Mouse (Mus musculus) lung, adult 2 months (tissue): ENCODE results near the gene Gcnt7. TPM values are rescaled to one million over a fixed set of nuclear protein-coding genes. Genes with fewer than 3 reads are reported as not detected.
A peak's percentile ranks its signal among the peaks of the same experiment; 100 is the strongest.

Experiments used
- DNase-seq: peaks from one replicate; pipeline ENCODE4 v3.0.0; 2022
- H3K4me1 ChIP-seq: fragments of 200-500 bp; 2 replicates; pipeline ENCODE4 v1.6.1; 2011; ENCODE audit warnings: low read length; ENCODE audit not compliant: control insufficient read depth, insufficient read depth
- H3K4me3 ChIP-seq: fragments of 200-500 bp; replicated peaks from 2 replicates; pipeline ENCODE3; 2011; ENCODE audit warnings: low read depth, mild to moderate bottlenecking, control low read depth, low read length; ENCODE audit errors: extremely low read depth
- CTCF ChIP-seq: fragments of 200-500 bp; IDR thresholded peaks from 2 replicates; pipeline ENCODE4 v1.5.1; 2011; ENCODE audit warnings: mild to moderate bottlenecking, low read length, control low read depth; ENCODE audit not compliant: insufficient read depth
- POLR2A ChIP-seq: fragments of 200-500 bp; IDR thresholded peaks from 2 replicates; pipeline ENCODE4 v1.6.1; 2011; ENCODE audit warnings: low read depth, mild to moderate bottlenecking, control low read depth, low read length, borderline replicate concordance; ENCODE audit errors: extremely low read depth
- WGBS: fragments of 180-500 bp; shearing (Covaris S2); methylation state at CpG from one replicate; pipeline ENCODE4 v1.1.7; 2018; 5-methylcytosine and 5-hydroxymethylcytosine counted together
- polyA plus RNA-seq: library from polyadenylated mRNA; depleted of rRNA; stranded (reverse); fragments of >200 nt; gene quantifications from 2 replicates; pipeline ENCODE4 v1.2.3, GENCODE M21; 2012; rRNA removed

The Gcnt7 gene
- polyA plus RNA-seq: 0.06 TPM in 1 of 2 replicates, not detected in the other

DNA sequence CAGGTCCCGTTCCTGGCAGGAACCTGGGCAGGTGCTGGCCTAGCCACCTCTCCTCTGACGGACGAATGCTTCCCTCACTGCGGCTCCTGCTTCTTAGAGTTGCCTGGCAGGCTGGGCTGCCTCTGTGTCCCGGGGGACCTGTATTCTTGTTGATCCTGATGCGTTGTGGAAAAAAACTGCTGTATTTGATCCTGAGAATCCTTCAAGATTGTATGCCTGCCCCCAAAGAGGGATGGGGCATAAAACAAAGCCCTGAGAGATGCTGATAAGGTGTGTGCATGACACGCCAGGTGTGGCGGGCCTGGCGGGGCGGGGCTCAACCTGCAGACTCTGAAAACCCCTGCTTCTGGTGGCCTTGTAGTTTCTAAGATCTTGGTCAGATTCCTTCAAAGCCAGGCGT is at the start of gene Gcnt7:
Gene Gcnt7 (minus strand): TSS at position 101 of the 400 bp plus-strand sequence.
- Histone ChIP-seq H3K4me1 (no peaks in the 10 kb centered on the region), H3K4me3 (no peak within 1 kb of the TSS)
- DNase-seq: no peak
- WGBS: 83% methylated on average over 11 of the region's 11 CpGs
- TF ChIP-seq CTCF: no peak
- no peak for TF ChIP-seq POLR2A

DNA sequence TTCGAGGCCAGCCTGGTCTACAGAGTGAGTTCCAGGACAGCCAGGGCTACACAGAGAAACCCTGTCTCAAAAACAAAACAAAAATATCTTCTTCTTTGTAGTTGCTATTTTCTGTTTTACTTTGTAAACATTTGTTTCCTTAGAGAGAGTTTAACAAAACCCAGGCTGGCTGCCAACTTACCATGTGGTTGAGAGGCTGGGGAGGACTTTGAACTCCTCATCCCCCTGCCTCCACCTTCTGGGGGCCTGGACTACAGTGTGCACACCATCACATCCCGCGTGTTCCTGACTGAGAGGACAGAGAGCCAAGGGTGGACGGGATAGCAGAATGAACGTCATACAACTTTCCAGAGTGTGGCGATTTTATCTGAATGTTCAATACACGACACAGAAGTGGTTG is 47.7 kb upstream of the Gcnt7 start:
- no peak overlapping the region for H3K4me3 ChIP-seq
- H3K4me1 ChIP-seq: no peaks in the 10 kb centered on the region
- 65% methylated on average over 7 of the region's 7 CpGs for WGBS
- TF ChIP-seq CTCF (no peak), POLR2A (no peak)
- no peak for DNase-seq

DNA sequence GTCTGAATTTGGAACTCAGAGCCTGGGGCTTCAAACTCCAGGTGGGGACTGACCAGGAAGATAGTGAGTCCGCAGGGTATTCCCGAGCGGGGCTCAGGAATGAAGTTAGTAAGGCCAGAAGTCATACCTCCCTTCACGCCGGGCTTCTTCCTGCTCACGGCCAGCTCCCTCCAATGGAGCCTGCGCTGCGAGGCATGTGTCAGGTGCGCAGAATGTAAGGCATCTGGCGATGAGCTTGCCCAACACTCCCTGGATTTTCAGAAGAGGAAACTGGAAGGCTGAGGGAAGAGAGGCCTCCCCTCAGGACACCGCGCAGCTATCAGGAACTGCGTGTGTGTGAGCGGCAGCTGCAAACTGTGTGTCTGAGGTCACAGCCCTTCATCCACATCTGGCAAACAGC is 43.8 kb upstream of the Gcnt7 start:
- TF ChIP-seq POLR2A (no peak), CTCF (no peak)
- no peak for DNase-seq
- 70% methylated on average over 14 of the region's 14 CpGs for WGBS
- H3K4me1 ChIP-seq: no peaks in the 10 kb centered on the region
- H3K4me3 ChIP-seq: no peak overlapping the region

DNA sequence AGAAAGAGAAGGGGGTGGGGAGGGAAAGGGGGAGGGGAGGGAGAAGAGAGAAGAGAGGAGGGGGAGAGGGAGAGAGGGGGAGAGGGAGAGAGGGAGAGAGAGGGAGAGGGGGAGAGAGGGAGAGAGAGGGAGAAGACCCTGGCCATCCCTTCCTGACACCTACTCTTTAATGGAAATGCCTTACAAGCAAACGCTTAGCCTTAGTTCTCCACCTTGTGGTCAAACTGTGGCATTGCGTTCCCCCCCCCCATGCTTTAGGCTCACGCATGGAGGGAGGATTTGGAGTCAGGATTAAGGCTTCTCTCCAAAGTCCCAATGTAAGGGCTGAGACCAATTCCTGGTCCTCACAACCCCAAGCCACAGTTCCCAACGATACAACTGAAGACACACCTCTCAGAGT is 42.9 kb upstream of the Gcnt7 start:
- WGBS: 5% methylated on average over 4 of the region's 4 CpGs
- no peak overlapping the region for H3K4me3 ChIP-seq
- no peak for TF ChIP-seq POLR2A
- peak; percentile 72 for TF ChIP-seq CTCF
- H3K4me1 ChIP-seq: no peaks in the 10 kb centered on the region
- DNase-seq: peak; percentile 8

DNA sequence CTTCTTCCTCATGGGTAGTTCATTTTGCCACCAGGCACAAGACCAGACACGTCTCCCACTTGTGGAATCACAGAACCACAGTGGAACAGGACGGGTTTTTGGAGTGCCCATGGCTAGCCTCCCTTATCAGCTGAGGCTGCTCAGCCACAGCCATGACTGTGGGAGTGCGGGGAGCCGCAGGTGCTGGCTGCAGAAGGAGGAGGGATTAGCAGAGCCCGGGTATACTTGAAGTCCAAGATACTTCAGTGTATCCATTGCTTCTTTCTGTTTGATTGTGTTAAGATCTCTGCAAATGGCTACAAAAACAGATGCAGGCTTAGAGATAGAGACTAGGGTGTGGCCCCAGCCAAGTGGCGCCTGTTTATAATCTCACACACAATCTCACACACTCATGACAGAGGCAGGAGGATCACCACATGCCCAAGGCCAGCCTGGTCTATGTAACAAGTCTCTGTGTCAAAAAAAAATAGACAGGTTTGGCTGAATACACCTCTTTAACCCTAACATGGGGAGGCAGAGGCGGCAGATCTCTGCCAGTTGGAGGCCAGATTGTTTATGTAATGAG is 42.4 kb upstream of the Gcnt7 start:
- no peak for DNase-seq
- WGBS: 23% methylated on average over 7 of the region's 7 CpGs
- no peak overlapping the region for H3K4me3 ChIP-seq

DNA sequence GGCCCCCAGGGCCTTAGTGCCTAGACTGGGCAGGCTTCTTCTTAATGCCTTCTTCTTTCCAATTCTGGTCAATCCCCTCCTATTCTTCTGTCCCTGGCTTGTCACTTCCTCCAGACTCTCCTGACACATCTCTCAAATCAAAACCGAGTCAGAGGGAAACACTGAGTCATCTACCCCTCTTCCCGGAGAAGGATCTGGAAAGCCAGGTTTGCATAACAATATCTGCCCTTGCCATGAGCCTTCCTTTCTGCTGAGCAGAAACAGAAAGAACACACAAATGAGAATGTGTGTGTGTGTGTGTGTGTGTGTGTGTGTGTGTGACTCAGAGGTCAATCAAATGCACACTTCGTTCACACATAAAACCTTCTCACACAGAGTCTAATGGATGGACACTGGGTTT is 40.4 kb upstream of the Gcnt7 start:
- 39% methylated on average over 3 of the region's 3 CpGs for WGBS
- no peak overlapping the region for H3K4me3 ChIP-seq
- no peak for DNase-seq
- TF ChIP-seq CTCF: no peak
- no peak for TF ChIP-seq POLR2A
- H3K4me1 ChIP-seq: no peaks in the 10 kb centered on the region

More for the DNA sequence above, 42.4 kb upstream of the Gcnt7 start:
- TF ChIP-seq CTCF (no peak), POLR2A (no peak)
- no peaks in the 10 kb centered on the region for H3K4me1 ChIP-seq

DNA sequence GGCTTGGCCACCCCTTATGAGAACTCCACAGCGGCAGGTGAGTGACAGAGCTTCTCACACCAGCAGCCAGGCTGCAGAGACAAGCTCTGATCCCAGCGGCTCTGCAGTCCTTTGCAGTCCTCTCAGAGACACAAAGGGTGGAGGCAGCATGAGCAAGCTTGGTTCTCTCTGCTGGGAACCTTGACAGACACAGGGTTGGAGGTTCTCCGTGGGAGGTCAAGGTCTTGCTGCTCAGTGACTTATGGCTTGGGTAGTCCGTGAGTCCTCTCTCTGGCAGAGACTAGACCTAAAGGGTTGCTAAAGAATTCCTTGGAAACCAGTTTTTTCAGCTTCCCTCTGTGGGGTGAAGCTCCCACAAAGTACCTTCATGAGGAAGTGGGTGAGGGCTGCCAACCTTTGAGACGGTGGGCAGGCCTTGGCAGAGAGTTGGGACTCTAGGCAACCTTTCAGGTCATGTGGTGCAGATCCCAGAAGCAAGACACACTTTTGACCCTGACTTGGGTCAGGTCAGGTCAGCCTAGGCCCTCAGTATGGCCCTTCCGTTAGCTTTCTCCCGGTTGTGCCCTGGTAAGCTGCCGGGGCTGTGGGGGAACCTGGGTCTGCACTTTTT is 38.4 kb upstream of the Gcnt7 start:
- no peak for DNase-seq
- TF ChIP-seq POLR2A: no peak
- TF ChIP-seq CTCF: no peak
- Histone ChIP-seq H3K4me1 (no peaks in the 10 kb centered on the region), H3K4me3 (no peak overlapping the region)
- WGBS: 68% methylated on average over 8 of the region's 8 CpGs

DNA sequence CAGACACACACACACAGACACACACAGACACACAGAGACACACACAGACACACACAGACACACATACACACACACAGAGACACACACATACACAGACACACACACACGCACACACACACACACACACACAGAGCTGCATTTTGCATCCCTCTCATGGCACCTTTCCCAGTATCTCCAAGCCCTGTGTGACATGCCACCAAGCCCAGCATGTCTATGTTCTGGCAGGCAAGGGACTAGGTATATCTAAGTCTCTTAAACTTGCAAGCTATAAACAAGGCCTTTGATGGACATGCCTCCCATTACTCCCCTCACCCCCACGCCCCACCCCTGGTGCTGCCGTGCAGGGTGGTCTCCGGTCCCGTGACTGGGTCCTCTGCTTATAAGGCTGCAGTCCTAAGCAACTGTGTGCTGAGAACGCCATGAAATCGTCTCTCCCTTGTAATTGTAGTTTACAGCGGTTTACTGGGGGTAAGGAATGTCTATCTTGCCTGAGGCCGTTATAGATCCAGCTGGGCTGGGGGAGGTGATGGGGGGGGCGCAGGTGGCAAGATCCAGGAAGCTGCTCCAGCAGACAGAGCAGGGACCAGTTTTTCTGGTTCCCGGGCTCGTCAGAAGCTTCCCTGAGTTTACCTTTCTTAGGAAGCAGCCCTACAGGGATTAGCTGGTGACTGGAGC is 26.4 kb upstream of the Gcnt7 start:
- DNase-seq: no peak
- WGBS: 45% methylated on average over 12 of the region's 12 CpGs
- H3K4me3 ChIP-seq: no peak overlapping the region
- H3K4me1 ChIP-seq: no peaks in the 10 kb centered on the region
- no peak for TF ChIP-seq CTCF
- TF ChIP-seq POLR2A: no peak

DNA sequence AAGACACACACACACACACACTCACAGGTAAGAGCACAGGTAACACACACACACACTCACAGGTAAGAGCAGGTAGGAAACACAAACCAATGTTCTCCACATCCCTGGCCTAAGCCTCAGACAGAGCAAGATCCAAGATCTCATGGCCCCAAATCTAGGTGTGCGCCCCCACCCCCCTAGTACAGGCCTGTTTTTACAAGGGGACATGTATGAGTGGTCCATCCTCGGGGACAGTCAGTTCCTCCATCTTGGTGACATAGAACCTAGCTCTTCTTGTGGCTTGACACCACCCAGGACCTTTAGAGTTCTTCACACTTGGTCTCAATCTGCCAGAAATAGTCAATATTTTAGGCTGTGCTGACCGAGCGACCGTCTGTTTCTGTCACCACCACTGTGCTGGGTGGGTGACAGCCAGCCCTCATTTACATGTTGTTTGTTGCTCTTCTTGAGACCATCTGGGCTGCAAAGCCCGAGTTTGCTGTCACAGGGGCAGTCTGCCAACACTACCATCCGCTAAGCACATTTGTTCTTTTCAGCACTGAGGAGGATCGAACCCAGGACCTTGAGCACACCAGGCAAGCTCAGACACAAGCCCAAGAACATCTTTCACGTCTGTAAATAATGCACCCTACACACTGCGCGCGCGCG is 25.5 kb upstream of the Gcnt7 start:
- no peaks in the 10 kb centered on the region for H3K4me1 ChIP-seq
- DNase-seq: no peak
- TF ChIP-seq CTCF: no peak
- no peak for TF ChIP-seq POLR2A
- H3K4me3 ChIP-seq: no peak overlapping the region
- 82% methylated on average over 14 of the region's 14 CpGs for WGBS
